Mouse (Mus musculus): ENCODE results near the gene Dlg2.
A peak's percentile ranks its signal among the peaks of the same experiment; 100 is the strongest.

The Dlg2 gene

DNA sequence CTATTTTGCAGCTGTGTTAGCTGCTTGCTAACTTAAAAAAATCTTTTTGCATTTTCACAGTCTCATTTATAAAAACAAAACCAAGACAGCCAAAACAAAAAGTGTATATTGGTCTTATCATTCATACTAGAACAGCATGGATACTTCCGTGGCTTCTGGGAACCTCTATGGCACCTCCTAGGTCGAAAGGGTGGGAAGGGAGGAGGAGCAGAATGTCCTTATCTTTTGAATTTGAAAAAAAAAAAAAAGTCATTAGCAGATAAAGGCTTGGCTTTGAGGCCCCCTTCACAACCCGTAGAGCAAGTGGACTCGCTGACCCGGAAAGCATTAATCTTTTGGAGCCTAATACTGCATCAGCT is 785.2 kb downstream of the Dlg2 start:
- DNase-seq (ENCODE audit: inconsistent age in 2 of 2, low spot score in 1 of 2) = no peak

DNA sequence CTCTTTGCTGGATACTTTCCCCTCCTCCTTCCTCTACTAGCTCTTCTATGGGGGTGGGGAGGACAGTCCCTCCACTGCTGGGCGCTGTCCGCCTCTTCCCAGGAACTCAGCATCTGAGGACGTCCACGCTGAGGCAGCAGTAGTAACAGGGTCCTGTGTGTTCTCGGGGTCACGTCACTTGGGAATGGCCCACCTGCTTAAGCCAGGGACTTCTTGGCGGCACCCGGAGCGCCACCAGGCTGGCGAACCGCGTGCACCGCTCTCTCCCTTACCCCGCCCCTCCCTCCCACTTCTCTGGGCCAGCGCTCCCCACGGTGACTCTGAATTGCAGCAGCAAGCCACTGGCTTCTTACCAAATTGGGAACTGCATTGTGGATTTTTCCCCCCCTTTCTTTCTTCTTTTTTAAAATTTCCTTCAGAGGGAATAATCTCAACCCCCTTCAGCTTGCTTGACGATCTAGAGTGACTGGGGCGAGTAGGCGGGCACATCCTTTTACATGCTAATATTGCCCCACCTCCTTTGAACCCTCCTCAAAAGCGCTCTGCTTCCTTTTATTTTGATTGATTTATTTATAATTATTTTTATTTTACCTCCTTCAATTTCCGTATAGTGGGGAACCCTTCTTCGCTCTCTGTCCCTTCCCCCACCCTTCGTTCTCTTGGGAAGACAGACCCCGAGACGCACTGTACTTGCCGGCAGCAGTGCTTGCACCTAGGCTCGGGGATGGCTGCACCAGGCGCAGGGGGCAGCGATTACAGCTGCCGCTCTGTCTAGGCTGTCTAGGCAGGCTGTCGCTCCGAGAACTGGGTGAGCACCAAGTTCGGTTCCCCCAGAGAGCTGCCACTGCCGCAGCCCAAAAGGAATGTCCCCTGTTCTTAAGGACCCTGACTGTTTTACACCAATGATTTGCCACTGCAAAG is 785.8 kb downstream of the Dlg2 start:
- peak; percentile 7 to 48 for DNase-seq (ENCODE audit: inconsistent age in 2 of 2, low spot score in 1 of 2)

DNA sequence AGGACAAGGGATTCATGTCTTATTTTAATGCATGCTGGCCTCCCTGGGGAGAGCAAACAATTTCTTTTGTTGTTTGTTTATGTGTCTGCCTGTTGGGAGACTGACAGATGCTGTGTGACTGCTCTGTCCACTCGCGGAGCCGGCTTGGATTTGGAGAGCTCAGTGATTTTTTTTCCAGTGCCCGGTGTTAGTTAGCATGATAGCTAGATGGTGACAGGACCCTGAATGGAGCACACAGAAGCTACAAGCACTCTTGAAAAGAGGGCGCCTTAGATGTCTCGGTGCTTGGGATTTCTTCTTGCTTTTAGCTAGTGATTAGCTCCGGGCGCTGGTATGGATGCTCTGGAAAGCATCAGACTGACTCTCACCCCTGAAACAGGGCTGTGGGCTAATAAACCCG is 786.5 kb downstream of the Dlg2 start:
- DNase-seq (ENCODE audit: inconsistent age in 2 of 2, low spot score in 1 of 2) = no peak

DNA sequence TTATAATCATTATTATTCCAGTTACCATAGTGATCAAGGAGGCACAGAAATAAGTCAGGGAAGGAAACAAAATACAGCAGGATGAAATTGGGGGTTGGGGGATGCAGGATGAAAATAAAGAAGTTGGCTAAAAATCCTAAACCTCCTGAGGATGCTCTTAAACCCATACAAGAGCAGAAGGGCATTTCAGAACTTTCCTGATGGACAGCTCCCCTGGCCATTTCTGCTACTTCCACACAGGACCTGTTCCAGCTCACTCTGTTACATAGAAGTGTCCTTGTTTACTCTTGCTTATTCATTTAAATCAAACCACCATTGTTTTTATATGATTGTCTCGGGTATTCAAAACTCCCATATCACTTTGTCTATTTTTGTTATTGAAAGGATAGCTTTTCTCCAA is 791.3 kb downstream of the Dlg2 start:
- peak; percentile 21 to 73 for DNase-seq (ENCODE audit: inconsistent age in 2 of 2, low spot score in 1 of 2)

DNA sequence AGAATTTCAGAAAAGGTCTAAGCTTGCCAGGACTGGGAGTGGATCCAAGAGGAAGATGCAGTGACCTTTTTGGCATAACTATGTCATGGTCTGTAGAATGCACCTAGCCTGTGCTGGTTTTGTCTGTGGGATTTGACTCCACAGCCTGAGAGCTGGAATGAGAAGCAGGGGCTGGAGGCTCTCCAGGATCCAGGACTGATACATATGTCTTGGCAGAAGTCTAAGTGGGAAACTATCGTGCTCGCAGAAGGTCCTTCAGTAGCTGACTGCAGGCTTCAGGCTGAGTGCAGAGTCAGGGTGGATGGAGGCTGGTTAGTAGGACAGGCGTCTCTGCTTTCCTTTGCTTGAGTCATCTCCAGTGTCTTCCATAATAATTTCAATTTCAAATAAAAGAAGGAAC is 807.7 kb downstream of the Dlg2 start:
- no peak for DNase-seq (ENCODE audit: inconsistent age in 2 of 2, low spot score in 1 of 2)

DNA sequence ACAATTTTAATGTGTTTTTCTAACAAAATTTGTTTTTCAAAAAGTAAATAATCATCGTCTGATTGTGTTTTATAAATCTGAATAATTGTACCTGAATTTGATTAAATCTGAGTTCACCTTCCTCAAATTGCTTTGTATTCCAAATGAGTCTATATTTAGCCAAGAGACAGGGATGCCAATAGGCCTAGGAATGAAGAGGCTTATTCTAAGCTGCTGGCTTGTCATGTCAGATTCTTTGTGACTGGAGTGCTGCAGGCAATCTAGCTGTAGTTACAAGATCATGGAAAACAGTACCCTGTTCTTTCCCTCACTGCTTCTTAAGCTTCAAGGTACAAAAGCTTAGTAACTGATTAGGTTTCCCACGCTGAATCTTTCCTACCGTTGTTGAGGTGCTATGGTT is 811.9 kb downstream of the Dlg2 start:
- no peak for DNase-seq (ENCODE audit: inconsistent age in 2 of 2, low spot score in 1 of 2)

DNA sequence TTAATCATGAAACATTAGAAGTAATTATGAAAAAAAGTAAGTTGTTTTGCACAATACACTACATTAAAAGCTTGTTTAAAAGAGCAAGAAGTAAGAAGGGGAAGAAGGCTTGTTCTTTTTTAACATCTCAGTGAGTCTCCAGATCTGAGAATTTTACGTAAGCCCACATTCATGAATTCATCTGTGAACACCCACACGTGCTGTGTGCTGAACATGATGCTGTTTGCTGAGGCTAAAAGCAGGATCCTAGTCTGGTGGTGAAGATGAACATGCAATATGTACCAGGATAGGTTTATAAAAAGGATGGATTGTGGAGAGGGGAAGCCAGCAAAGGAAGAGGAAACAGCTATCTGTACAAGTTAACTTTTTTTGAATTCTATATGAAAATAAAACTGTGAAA is 819.7 kb downstream of the Dlg2 start:
- no peak for DNase-seq (ENCODE audit: inconsistent age in 2 of 2, low spot score in 1 of 2)

DNA sequence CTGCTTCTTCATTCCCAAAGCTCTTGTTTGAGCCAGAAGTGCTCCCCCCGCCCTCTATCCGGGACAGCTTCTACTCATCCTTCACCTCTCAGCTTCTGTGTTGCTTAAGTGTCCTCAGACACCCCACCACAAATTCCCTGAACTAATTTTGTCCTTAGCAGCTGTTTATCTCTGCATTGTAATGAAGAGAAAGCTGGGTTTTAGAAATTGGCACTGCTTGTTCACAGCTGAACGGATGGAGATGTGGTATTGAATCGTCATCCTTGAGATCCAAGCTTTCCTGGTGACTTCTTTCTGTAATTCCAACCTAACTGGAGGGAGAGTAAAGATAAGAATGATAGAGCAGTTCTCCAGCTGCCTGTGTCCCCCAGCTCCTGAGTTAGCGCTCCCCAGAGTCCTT is 834.7 kb downstream of the Dlg2 start:
- DNase-seq (ENCODE audit: inconsistent age in 2 of 2, low spot score in 1 of 2) = no peak

DNA sequence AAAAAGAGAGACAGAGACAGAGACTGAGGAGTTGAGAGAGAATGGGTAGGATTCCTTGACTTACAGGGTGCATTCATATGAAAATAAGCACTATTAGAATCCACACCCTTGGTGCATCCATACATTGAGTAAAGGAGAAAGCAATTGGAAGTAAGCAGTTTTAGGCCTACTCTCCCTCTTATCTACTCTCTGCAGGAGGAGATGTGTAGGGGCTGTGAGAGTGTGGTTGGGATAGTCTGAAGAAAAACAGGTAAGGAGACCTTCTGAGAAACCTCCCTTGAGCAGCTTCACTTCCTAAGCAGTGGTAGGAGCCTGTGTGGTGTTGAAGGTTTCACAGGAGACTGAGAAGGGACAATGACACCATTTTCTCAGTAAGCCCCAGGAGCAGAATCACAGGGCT is 868.6 kb downstream of the Dlg2 start:
- no peak for DNase-seq (ENCODE audit: inconsistent age in 2 of 2, low spot score in 1 of 2)

DNA sequence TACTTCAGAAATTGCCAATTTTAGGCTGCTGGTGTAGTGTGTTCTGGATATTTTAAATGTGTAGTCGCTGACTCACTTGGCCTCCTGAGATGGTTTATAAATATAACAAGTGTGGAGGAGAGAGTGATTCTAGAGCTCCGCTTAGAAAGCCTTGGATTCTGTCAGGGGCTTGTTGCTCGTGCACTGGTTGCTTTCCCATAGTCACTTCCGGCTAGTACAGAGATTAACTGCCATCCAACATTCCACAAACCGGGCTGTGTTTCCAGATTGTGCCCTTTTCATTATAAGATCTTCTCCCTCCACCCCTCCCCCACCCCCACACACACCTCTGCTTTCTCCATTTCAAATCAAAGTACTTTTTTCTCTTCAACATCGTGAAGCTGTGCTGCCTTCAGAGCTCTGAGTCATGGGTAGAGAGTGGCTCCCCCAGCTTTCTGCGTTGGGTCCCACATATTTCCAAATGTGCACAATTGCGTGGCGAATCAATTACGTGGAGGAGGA is 893.4 kb downstream of the Dlg2 start:
- no peak for DNase-seq (ENCODE audit: inconsistent age in 2 of 2, low spot score in 1 of 2)

DNA sequence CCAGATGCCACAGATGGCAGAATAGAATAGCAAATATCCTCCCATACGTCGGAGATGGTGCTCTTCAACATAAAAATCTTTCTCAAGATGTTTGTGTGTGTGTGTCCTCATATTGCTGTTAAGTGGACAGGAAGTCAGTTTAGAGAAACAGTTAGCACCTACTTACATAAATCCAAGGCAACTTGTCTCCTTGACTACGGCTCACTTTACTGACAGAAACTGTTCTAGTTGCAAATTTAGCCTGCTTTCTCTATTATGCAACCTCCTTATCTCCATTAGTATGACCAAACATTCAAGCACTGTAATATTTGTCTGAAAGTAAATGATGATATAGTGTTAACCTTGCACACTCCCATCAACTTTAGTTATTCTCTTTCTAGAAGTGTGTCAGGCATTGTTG is 905.8 kb downstream of the Dlg2 start:
- DNase-seq (ENCODE audit: inconsistent age in 2 of 2, low spot score in 1 of 2) = no peak

DNA sequence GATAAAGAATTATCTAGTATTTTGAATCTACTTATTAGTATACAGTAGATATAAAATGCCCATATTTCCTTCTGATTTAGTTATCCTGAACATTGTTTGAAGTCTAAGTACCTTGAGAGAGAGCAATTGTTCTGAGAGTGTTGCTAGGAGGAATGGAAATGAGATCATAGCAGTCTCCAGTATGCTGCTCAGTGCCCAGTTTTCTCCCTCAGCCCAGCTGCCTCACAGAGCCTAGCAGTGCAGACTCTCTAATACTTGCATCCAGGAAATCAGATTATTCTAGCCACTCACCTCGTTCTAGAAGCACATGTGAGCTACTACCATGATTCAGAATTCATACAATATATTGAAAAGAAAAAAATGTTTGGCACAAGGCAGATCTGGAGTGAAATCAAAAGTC is 907.4 kb downstream of the Dlg2 start:
- DNase-seq (ENCODE audit: inconsistent age in 2 of 2, low spot score in 1 of 2) = no peak

DNA sequence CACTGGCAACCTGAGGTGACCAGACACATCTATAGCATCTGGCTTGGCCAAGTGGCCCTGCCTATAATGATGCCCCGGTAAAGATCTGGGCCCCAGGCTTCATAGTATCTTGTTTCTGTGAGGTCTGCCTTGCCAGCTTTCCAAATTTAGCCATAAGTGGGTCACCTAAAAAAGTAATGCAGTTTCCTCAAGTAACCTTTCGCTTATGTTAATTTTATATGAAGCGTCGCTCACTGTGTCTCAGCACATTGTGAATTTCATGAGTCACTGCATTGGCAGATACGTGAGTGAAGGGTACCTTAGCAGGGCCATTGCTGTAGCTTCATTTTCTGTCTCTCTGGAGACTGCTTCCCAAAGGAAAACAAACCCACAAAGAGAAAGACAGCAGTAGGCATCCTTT is 912.8 kb downstream of the Dlg2 start:
- DNase-seq (ENCODE audit: inconsistent age in 2 of 2, low spot score in 1 of 2) = no peak

DNA sequence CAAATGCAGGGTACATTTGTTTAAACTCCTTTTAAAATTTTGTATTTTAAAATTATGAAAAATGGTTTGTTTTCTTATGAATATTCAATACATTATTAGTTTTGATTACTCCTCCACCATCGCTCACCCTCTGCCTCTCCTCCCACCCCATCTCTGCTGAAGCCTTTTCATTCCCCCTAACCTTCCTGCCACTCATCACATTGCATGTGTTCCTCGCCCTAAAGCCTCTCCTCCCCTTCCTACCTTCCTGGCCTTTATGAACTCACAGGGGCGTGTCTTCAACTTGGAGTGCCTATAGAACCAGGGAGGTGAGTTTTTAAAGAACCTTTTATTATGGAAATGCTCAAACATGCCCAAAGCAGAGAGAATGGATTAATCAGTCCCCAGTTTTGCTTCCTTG is 921.4 kb downstream of the Dlg2 start:
- no peak for DNase-seq (ENCODE audit: inconsistent age in 2 of 2, low spot score in 1 of 2)

DNA sequence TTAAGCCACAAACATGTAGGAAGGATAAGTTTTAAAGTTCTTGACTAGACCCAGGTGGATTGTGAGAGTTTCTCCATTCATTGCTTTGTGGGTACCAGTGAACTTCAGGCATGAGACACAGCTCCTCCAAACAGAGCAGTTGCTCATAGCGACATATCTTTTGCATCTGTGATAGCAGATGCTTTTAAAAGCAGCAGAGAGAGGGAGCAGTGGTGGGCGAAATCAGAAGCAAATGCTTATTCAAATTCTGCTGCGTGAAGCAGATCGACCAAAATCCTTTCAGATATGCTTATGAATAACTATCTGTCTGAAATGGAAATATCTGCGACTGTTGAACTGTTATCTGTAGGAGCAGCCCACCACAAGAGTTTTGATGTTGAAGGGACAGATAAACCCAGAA is 935.6 kb downstream of the Dlg2 start:
- DNase-seq (ENCODE audit: inconsistent age in 2 of 2, low spot score in 1 of 2) = no peak

DNA sequence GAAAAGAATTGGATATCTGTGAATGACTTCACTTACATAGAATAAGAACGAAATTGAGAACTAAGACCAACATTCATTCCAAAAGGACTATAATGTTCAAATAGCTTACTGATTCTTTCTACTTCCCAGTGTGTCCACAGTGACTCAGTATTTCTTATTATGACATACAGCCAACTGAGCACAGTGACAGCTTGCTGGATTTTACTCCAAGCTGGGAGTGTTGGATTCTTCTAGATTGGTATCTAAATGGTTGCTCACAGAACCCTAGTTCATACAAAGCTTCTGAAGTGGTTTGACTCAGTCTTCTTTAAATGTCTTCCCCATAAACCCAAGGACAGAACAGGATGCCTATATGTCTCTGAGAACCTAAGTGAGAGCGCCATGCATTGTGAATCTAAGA is 937.7 kb downstream of the Dlg2 start:
- DNase-seq (ENCODE audit: inconsistent age in 2 of 2, low spot score in 1 of 2) = no peak

DNA sequence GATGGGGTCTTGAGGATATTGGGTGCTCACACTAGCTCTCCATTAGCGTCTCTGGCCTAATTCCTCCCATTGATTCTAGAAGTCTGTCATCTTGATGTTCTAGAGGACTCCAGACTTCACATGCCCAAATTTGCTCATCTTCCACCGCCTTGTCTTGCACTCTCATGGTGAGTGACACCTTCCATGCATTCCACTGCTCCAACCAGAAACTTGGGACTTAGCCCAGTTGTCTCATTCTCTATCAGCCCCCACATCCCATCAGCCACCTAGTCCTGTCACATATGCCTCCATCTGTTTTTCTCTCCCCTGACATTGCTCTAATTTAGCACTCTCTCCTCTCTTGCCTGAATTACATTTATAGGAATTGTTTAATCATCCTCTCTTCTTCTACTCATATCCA is 938.3 kb downstream of the Dlg2 start:
- no peak for DNase-seq (ENCODE audit: inconsistent age in 2 of 2, low spot score in 1 of 2)

DNA sequence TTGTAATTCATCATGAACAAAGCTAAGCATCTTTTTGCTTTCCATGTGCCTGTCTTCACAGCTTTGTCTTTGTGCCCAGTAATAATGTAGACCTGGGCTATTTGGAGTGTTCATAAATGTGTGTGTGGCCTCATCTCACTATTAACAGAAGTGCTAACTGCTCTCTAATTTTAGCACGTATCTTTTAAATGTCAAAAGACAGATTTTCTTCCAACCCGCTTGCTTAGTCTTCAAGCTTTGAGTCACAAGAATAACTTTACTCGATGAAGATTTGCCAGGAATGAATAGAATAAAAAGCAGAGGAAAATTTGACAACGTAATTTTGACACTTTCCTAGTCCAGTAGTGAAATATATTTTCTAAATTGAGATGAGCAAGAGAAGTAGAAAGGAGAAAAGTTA is 943.7 kb downstream of the Dlg2 start:
- DNase-seq (ENCODE audit: inconsistent age in 2 of 2, low spot score in 1 of 2) = no peak

DNA sequence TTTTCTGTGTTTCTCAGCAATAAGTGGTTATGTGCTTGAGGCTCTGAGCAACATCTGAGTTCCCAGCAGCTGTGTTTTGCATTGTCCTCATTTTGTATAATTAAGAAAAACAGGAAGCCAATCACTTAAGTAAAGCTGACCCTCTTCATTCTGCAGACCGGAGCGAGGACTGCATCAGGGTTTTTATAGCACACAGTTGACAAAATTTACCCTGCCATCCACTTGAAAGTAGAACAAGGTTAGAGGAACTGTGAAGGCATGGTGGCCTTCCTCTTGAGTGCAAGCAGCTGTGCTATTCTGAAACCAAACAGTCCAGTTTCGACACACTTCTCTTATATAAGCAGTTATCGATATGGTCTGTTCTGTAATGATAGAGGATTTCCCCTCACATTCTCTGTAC is 947.3 kb downstream of the Dlg2 start:
- DNase-seq (ENCODE audit: inconsistent age in 2 of 2, low spot score in 1 of 2) = no peak

DNA sequence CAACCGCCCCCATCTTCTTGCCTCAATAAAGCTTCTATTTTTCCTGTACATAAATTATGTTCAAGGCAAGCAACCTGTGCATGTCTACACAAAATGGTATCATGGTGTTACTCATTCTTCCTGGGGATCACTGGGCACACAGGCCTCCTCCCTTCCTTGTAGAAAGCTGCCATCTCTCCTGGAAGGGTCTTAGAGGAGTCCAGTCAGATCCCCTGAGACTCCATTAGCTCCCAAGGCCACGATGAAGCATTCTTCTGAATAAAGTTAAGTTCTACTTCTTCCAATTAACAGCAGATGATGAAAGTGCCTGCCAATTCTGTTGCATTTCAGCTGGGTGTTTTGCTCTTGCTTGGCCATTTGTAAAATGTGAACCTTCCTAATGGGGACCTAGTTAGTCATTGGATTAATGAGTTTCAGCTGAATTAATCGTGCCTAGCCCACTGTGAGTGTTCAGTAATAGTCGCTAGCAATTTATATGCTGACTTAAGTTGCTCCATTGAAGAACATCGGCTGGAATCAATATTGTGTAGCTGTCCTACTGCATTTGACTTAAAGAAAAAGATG is 953.3 kb downstream of the Dlg2 start:
- no peak for DNase-seq (ENCODE audit: inconsistent age in 2 of 2, low spot score in 1 of 2)

DNA sequence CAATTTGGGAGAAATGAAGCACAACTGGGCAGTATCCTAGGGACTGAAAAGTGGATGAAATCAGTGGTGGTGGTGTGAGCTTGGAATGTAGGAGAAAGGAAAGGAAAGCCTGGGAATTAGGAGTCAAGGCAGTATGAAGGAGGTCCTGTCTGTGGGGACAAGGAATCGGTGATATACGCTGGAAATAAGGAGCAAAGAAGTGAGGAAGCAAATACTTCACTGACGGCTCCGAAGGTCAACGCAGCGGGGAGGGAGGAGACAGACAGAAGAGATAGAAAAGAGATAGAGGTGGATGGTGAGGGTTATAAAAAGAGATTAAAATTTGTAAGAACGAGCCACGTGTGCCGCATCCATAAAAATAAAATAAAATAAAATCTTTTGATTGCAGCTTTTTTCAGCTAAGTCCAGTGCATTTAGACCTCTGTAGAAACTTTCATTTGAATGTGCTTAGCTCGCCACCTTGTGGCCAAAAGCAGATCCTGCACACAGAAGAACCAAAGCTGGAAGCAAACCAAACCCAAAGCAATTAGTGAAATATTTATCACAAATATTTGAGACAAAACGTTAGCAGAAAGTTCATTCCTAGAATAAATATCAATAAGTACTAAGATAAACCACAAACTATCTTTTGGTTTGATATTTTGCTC is 955.2 kb downstream of the Dlg2 start:
- DNase-seq (ENCODE audit: inconsistent age in 2 of 2, low spot score in 1 of 2) = peak; percentile 25 to 70

DNA sequence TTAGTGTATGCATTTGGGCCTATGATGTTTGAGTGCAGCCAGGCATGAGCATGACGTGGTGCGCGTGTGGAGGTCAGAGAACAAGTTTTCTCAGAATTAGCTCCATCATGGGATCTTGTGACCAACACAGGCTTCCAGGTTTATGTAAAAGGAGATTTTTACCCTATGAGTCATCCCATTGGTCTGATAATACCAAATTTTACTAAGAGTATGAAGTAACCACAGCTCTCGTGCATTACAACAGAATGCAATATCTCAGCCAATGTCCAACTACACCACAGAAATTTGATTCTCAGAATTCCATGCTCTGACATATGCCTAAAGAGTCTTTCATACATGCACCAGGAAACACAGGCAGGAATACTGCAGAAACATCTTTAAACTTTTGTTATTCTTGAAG is 956.1 kb downstream of the Dlg2 start:
- no peak for DNase-seq (ENCODE audit: inconsistent age in 2 of 2, low spot score in 1 of 2)

All from adrenal gland, adult (tissue).